Mouse (Mus musculus) thymus, adult 2 months (tissue): ENCODE measurements around the gene Itih5.

Source experiments
- CTCF ChIP-seq: fragments of 200-500 bp; IDR thresholded peaks from 2 replicates; pipeline ENCODE4 v1.5.1; 2012; ENCODE audit warnings: mild to moderate bottlenecking, control low read depth, low read length, moderate library complexity, borderline replicate concordance; ENCODE audit not compliant: control insufficient read depth, poor library complexity, insufficient read depth; ENCODE audit errors: extremely low read depth
- POLR2A ChIP-seq: fragments of 200-500 bp; IDR thresholded peaks from 2 replicates; pipeline ENCODE4 v1.6.1; 2012; ENCODE audit warnings: mild to moderate bottlenecking, low read length, control low read depth, moderate library complexity; ENCODE audit not compliant: control insufficient read depth, poor library complexity, insufficient read depth; ENCODE audit errors: extremely low read depth

DNA sequence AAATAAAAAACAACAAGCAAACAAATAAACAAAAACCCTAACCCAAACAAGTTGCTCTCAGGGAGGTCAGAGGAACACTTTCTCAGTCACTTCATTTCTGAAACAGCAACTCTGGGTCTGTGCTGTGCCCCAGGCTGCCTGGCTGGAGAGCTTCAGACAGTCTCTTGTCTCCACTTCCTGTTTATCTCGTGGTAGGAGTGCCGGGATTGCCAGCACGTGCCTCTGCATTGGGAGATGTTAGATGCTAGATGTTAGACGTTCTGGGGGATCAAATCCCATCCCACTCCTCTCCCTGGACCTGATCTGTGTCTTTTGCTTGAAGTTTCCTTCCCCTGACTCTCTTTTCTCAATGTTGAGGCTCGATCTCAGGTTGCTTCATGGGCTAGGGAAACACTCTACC is 104.9 kb downstream of the Itih5 start:
- TF ChIP-seq POLR2A (no peak), CTCF (no peak)
